Mouse (Mus musculus): ENCODE measurements at regions not wholly inside any gene's neighbourhood (a gene's known extent, or its start where the extent isn't known, plus 50 kb on each side); places are given as distances from the start of the nearest gene placed in this dataset.
A peak's percentile ranks its signal among the peaks of the same experiment; 100 is the strongest.
"Not testable (repeated sequence)": the region's sequence is repeated elsewhere in the genome, so short reads cannot be mapped to it uniquely, and the experiment has no call there.

DNA sequence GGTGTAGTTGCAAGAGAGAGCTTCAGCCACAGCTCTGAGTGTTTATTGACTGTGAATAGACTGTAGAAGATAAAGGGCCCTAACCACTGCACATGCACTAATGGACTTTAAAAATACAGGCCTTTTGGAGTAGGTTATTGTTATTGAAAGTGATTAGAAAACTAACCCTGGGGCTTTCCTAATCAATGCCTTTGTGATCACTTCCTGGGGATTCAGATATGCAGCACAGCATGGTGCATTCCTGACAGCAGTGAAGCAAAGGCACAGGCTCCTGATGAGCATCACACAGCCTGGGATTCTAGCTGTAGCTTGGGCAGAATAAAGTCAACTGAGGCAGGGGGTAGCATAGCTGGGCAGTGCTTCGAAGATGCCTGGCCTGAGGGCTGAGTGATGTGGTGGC lies 87.3 kb downstream of the Gm11077 start:
- 17% methylated on average over 1 of the region's 1 CpGs for WGBS
- Histone ChIP-seq H3K27me3 (ENCODE audit: insufficient read depth, poor library complexity, severe bottlenecking) (no peaks in the 10 kb centered on the region), H3K4me1 (replicated peaks) (0 out of 2 replicates have a peak, but pooled peaks cover 8% of the 10 kb centered on the region), H3K36me3 (no peaks in the 10 kb centered on the region), H3K9me3 (no peaks in the 10 kb centered on the region), H3K27ac (no peak overlapping the region), H3K4me3 (no peak overlapping the region)
- no peak for DNase-seq (ENCODE audit: low spot score)

DNA sequence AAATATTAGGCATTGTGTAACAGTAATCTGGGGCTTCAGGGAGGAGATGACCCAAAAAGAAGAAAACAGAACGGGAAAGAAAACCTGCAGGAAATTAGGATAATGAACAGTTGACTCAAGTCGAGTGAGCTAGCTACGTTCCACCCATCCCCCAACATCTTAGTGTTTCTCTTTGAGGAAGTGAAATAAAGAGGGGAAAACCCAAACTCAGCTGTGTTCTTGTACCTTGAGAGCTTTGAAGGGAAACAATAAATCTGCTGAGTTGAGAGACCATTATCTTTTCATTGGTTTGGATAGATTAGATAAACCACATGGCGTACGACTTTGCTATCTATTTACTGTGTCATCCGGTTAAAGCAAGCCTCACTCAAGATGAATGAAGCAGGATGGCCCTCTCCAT lies 87.7 kb downstream of the Gm11077 start:
- no peaks in the 10 kb centered on the region for H3K9me3 ChIP-seq
- no peaks in the 10 kb centered on the region for H3K36me3 ChIP-seq
- H3K27me3 ChIP-seq (ENCODE audit: insufficient read depth, poor library complexity, severe bottlenecking): no peaks in the 10 kb centered on the region
- H3K27ac ChIP-seq: no peak overlapping the region
- H3K4me3 ChIP-seq: no peak overlapping the region
- no peak for DNase-seq (ENCODE audit: low spot score)
- H3K4me1 ChIP-seq (replicated peaks): 0 out of 2 replicates have a peak, but pooled peaks cover 8% of the 10 kb centered on the region
- 57% methylated on average over 6 of the region's 6 CpGs for WGBS

DNA sequence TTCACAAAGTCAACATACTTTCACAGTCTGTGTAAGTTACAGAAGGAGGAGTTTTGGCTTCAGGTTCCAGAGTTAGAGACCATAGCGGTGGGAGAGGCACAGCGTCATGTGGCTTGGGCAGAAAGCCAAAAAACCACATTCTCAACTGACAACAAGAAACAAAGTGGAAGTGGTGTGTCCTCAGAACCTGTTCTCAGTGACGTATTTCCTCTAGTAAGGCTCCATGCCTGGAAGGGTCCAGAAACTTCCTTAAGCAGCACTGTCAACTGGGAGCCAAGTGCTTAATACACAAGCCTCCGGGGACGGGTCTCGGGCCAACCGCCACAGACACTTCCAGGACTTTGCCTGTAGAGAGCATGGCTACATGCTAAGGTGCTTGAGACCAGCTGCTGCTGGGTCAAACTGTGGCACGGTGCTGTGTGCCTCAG lies 90.4 kb downstream of the Gm11077 start:
- H3K4me1 ChIP-seq (replicated peaks): 0 out of 2 replicates have a peak, but pooled peaks cover 8% of the 10 kb centered on the region
- no peak for DNase-seq (ENCODE audit: low spot score)
- 88% methylated on average over 8 of the region's 8 CpGs for WGBS
- H3K4me3 ChIP-seq: no peak overlapping the region
- H3K27me3 ChIP-seq (ENCODE audit: insufficient read depth, poor library complexity, severe bottlenecking): no peaks in the 10 kb centered on the region
- no peak overlapping the region for H3K27ac ChIP-seq
- no peaks in the 10 kb centered on the region for H3K9me3 ChIP-seq
- H3K36me3 ChIP-seq: no peaks in the 10 kb centered on the region

DNA sequence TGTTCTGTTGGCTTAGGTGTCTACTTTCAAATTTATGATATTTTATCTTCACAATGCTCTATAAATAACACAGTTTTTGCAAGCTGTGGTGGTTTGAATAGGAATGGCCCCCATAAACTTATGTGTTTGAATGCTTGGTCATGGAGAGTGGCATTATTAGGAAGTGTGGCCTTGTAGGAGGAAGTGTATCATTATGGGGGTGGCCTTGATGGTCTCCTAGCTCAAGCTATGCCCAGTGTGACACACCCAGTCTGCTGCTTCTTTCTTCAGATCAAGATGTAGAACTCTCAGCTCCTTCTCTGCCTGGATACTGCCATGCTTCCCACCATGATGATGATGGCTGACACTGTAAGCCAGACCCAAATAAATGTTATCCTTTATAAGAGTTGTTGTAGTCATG lies 97.4 kb downstream of the Gm11077 start:
- Histone ChIP-seq H3K4me3 (no peak overlapping the region), H3K36me3 (no peaks in the 10 kb centered on the region), H3K27me3 (ENCODE audit: insufficient read depth, poor library complexity, severe bottlenecking) (no peaks in the 10 kb centered on the region), H3K27ac (no peak overlapping the region), H3K9me3 (no peaks in the 10 kb centered on the region), H3K4me1 (replicated peaks) (no peaks in the 10 kb centered on the region)
- no peak for DNase-seq (ENCODE audit: low spot score)

DNA sequence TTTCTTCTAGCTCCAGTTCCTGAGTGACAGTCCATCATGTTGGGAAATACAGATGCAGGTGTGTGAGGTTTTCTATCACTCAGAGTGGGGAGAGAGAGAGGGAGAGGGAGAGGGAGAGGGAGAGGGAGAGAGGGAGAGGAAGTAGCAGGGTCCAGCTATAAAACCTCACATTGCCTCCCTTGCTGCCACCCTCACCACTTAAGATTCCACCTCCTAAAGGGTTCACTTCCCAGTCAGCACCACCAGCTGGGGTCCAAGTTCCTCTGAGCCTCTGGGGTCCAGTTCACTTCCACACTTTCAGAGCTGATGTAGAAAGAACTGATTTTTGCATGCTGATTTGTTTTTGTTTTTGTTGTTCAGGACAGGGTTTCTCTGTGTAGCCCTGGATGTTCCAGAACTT lies 98.6 kb downstream of the Gm11077 start:
- no peaks in the 10 kb centered on the region for H3K4me1 ChIP-seq (replicated peaks)
- no peak overlapping the region for H3K27ac ChIP-seq
- no peak overlapping the region for H3K4me3 ChIP-seq
- no peaks in the 10 kb centered on the region for H3K27me3 ChIP-seq (ENCODE audit: insufficient read depth, poor library complexity, severe bottlenecking)
- no peaks in the 10 kb centered on the region for H3K9me3 ChIP-seq
- no peak for DNase-seq (ENCODE audit: low spot score)
- H3K36me3 ChIP-seq: no peaks in the 10 kb centered on the region

DNA sequence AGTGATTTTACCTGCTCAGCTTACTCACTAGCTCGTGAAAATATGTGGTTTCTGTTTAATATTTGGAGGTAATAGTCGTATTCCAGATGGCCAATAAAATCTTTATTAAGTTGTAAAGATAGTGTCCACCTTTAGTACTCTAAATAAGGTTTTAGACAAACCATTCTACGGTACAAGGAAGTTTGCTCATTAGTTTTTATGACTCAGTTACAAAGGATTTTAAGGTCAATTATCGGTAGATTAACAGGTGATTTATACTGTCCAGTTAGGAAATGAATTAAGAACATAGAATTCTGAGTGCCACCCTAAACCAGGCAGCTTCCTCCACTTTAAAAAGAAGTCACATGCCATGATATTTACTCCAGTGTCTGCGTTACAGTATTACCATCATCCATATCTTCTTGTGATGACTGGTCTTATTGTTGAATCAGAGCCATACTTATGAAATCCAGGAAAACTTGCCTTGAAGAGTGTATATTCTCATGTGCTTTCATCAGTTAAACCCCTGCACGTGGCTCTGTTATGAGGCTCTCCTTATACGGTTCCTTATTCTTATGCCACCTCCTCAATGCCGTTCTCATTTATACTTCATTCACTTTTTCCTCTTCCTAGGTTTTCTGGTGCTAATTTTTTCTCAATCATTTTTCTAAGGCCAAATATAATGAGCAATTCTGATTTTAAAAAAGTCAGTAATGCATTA lies 114.4 kb downstream of the Gm11077 start:
- Histone ChIP-seq H3K36me3 (no peaks in the 10 kb centered on the region), H3K4me1 (replicated peaks) (no peaks in the 10 kb centered on the region), H3K9me3 (no peaks in the 10 kb centered on the region), H3K27ac (no peak overlapping the region), H3K27me3 (ENCODE audit: insufficient read depth, poor library complexity, severe bottlenecking) (no peaks in the 10 kb centered on the region), H3K4me3 (no peak overlapping the region)
- no peak for DNase-seq (ENCODE audit: low spot score)
- WGBS: 89% methylated on average over 8 of the region's 8 CpGs

DNA sequence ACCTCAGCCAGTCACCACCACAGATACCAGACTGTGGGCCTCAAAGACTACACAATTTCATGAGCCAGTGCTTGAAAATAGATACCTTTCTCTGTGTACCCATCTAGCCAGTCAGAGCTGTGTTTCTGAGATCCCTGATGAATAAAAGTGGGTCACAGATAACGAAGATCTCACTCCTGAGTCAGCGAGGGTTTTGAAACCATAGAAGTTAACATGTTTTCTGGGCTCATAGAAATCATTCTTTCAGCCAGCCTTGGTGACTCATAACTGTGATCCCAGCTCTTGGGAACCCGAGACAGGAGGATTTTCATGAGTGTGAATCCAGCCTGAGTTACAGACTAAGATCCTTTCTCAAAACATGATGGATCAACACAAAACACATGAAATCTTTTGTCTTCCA lies 118.1 kb downstream of the Gm11077 start:
- 93% methylated on average over 3 of the region's 3 CpGs for WGBS
- DNase-seq (ENCODE audit: low spot score): no peak
- H3K27ac ChIP-seq: no peak overlapping the region
- no peak overlapping the region for H3K4me3 ChIP-seq
- H3K27me3 ChIP-seq (ENCODE audit: insufficient read depth, poor library complexity, severe bottlenecking): no peaks in the 10 kb centered on the region
- no peaks in the 10 kb centered on the region for H3K9me3 ChIP-seq
- peaks cover 3% of the 10 kb centered on the region for H3K4me1 ChIP-seq (replicated peaks)
- H3K36me3 ChIP-seq: no peaks in the 10 kb centered on the region

DNA sequence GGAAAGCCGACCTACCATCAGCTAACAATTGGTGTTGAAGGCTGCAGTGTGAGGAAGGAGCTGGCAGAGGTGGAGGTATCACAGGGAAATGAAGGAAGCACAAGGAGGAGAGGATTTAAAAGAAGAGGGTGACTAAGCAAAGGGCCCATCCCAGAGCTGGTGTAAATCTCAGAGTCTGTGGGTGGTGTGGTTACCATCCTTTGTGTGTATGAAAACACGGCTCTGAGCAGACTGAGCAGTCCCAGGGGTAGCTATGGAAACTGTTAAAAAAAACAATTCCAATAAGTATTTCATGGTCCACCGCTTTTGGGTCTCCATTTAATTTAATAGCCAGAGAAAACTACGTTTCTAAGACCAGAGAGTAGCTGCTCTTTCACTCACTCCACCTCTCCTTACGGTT lies 123.3 kb downstream of the Gm11077 start:
- Histone ChIP-seq H3K27ac (0 out of 2 replicates have a peak overlapping the region, but pooled peaks have one; percentile 6), H3K4me3 (no peak overlapping the region), H3K27me3 (ENCODE audit: insufficient read depth, poor library complexity, severe bottlenecking) (no peaks in the 10 kb centered on the region), H3K4me1 (replicated peaks) (peaks cover 33% of the 10 kb centered on the region), H3K9me3 (no peaks in the 10 kb centered on the region), H3K36me3 (no peaks in the 10 kb centered on the region)
- DNase-seq (ENCODE audit: low spot score): no peak
- 49% methylated on average over 5 of the region's 5 CpGs for WGBS

DNA sequence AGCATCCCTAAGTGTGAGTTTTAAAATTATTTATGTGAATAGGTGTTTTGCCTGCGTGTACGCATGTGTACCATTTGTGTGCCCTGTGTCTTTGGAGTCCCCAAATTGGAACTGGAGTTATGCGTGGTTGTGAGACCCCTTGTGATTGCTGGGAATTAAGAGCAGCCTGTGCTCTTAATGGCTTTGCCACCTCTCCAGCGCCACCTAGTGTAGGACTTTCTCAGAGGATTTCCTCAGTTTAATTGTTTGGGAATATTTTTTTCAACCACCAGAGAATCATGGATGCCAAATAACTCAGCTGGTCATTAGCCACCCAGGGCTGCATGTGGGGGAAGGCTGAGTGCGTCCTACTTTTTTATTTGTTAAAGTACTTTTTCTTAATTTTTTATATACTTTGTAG lies 124.4 kb downstream of the Gm11077 start:
- Histone ChIP-seq H3K36me3 (no peaks in the 10 kb centered on the region), H3K27me3 (ENCODE audit: insufficient read depth, poor library complexity, severe bottlenecking) (no peaks in the 10 kb centered on the region), H3K4me1 (replicated peaks) (peaks cover 34% of the 10 kb centered on the region), H3K27ac (no peak overlapping the region), H3K4me3 (no peak overlapping the region), H3K9me3 (no peaks in the 10 kb centered on the region)
- WGBS: 49% methylated on average over 5 of the region's 5 CpGs
- DNase-seq (ENCODE audit: low spot score): peak; percentile 48

DNA sequence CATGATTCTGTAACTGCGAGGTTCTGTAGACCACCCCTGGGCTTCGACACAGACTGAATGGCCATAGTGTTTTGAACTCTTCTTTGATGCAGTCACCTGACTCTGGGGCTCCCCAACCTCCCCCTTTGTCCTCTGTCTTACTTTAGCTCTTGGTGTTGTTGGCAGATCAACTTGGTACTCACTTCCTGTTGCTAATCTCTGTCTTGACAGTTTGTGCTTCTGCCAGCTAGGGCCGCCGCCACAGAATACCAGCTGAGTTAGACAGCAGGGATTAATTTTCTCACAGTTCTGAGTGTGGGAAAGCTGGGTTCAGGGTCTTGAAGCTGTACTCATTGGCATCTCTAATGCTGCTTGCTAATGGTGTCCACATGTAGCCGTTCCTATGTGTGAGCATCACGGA lies 125.6 kb downstream of the Gm11077 start:
- DNase-seq (ENCODE audit: low spot score): no peak
- H3K4me1 ChIP-seq (replicated peaks): peaks cover 34% of the 10 kb centered on the region
- no peaks in the 10 kb centered on the region for H3K36me3 ChIP-seq
- no peak overlapping the region for H3K4me3 ChIP-seq
- no peaks in the 10 kb centered on the region for H3K9me3 ChIP-seq
- no peak overlapping the region for H3K27ac ChIP-seq
- no peaks in the 10 kb centered on the region for H3K27me3 ChIP-seq (ENCODE audit: insufficient read depth, poor library complexity, severe bottlenecking)
- 79% methylated on average over 6 of the region's 6 CpGs for WGBS

DNA sequence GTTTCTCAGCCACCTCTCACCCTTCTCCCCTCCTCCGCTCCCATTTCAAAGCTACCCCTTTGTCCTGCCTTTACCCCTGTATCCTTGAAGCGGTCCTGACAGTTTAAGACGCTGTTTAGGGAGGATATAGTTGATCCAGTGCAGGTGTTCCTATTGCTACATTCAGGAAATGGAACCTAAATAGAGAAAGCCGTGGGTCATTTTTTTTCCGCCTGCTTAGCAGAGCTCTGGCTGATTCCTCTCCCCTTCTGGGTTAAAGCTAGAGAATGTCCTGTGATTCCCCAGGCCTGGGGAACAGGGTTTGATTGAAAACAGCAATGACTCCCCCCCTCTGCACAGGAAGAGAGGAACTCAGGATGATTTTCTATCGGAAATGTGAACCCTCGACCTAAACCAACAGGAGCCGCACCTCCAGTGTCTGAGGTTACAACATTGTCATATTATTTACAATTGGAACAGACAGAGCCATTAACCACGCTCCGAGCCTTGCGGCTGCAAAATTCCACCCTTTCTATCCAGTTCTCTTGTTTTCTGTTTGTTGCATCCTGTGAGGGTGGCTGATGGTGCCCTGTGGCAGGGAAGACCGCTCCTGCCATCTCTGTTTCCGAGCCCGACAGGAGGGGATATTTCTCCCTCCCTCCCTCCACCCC lies 127.5 kb downstream of the Gm11077 start:
- peak overlapping the region; percentile 75 for H3K27ac ChIP-seq
- peak overlapping the region; percentile 41 for H3K4me3 ChIP-seq
- WGBS: 24% methylated on average over 14 of the region's 14 CpGs
- no peaks in the 10 kb centered on the region for H3K9me3 ChIP-seq
- H3K4me1 ChIP-seq (replicated peaks): peaks cover 34% of the 10 kb centered on the region
- DNase-seq (ENCODE audit: low spot score): peak; percentile 46
- no peaks in the 10 kb centered on the region for H3K36me3 ChIP-seq
- H3K27me3 ChIP-seq (ENCODE audit: insufficient read depth, poor library complexity, severe bottlenecking): no peaks in the 10 kb centered on the region

DNA sequence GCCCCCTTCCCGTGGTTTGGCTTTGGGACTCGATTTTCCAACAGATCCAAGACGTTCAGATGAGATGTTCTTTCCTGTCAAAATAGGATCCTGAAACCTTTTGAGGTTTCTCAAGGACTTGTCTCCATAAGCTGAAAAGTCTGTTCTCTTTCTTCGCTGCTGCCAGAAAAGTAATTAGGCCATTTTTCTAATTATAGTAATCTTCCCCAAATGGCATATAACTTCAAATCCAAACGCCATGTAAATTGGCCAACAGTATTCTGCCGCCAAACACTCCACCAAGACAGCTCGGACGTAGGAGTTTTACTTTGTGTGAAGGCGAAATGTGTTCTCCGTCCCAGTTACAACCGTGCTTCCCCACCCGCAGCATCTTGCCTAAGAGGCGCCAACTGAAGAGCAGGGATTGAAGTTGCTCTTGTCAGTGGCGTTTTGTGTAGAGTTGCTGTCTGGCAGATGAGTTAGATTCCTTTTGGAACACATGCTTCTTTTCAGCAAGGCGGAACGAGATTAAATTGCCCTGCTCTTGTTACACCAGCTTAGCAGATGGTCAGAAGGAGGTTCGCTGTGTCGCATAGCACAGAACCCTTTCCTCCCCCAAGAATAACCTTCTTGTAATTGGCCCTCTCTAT lies 128.1 kb downstream of the Gm11077 start:
- Histone ChIP-seq H3K27me3 (ENCODE audit: insufficient read depth, poor library complexity, severe bottlenecking) (no peaks in the 10 kb centered on the region), H3K9me3 (no peaks in the 10 kb centered on the region), H3K4me3 (peak overlapping the region; percentile 41), H3K36me3 (no peaks in the 10 kb centered on the region), H3K27ac (peak overlapping the region; percentile 75), H3K4me1 (replicated peaks) (peaks cover 31% of the 10 kb centered on the region)
- 33% methylated on average over 18 of the region's 18 CpGs for WGBS
- DNase-seq (ENCODE audit: low spot score): peak; percentile 37

DNA sequence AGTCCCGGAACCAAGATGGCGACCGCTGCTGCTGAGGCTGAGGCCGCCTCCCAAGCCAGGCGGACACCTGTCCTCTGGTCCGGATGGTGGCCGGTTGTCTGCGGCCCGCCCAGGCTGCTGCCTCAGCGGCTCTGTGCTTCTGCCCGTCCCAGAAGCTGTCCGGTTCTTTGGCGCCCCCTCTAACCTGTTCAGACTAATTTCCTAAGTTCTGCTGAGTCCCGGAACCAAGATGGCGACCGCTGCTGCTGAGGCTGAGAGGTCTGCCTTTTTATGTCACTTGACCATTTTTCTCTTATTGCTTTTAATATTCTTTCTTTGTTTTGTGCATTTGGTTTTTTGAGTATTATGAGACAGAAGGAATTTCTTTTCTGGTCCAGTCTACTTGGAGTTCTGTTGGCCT lies 140.4 kb downstream of the Gm11077 start:
- H3K27me3 ChIP-seq (ENCODE audit: insufficient read depth, poor library complexity, severe bottlenecking); H3K4me3 ChIP-seq; DNase-seq (ENCODE audit: low spot score); H3K36me3 ChIP-seq; H3K9me3 ChIP-seq; H3K27ac ChIP-seq; H3K4me1 ChIP-seq (replicated peaks): not testable (repeated sequence)
- 95% methylated on average over 11 of the region's 16 CpGs for WGBS

Data from hindbrain, embryonic 10.5 days (tissue).